Mouse (Mus musculus) hindbrain, embryonic 15.5 days (tissue): ENCODE measurements at regions not wholly inside any gene's neighbourhood (a gene's known extent, or its start where the extent isn't known, plus 50 kb on each side); places are given as distances from the start of the nearest gene placed in this dataset.

Source experiments
- ATAC-seq: fragments of 200-750 bp; cut with Nextera tagmentation; 2 replicates; pipeline ENCODE4 v1.8.0; 2017; ENCODE audit warnings: low read depth, moderate number of reproducible peaks, moderate TSS enrichment; ENCODE audit not compliant: low FRiP score
- H3K27ac ChIP-seq: fragments of 300-500 bp; sonication (generic); replicated peaks from 2 replicates; pipeline ENCODE4 v1.5.1; 2015; ENCODE audit warnings: mild to moderate bottlenecking, inconsistent platforms
- H3K27me3 ChIP-seq: fragments of 300-500 bp; sonication (generic); 2 replicates; pipeline ENCODE4 v1.6.1; 2015; ENCODE audit warnings: control low read depth, inconsistent platforms
- H3K36me3 ChIP-seq: fragments of 300-500 bp; sonication (generic); 2 replicates; pipeline ENCODE4 v1.6.1; 2015; ENCODE audit warnings: control low read depth, inconsistent platforms
- H3K4me1 ChIP-seq: fragments of 300-500 bp; sonication (generic); replicated peaks from 2 replicates; pipeline ENCODE4 v1.6.1; 2015; ENCODE audit warnings: control low read depth, inconsistent platforms
- H3K4me2 ChIP-seq: fragments of 300-500 bp; sonication (generic); 2 replicates; pipeline ENCODE4 v1.6.1; 2015; ENCODE audit warnings: moderate library complexity, mild to moderate bottlenecking, inconsistent platforms
- H3K4me3 ChIP-seq: fragments of 300-500 bp; sonication (generic); 2 replicates; pipeline ENCODE4 v1.5.1; 2015; ENCODE audit warnings: mild to moderate bottlenecking, inconsistent platforms
- H3K9ac ChIP-seq: fragments of 300-500 bp; sonication (generic); 2 replicates; pipeline ENCODE4 v1.6.1; 2015; ENCODE audit warnings: inconsistent platforms
- H3K9me3 ChIP-seq: fragments of 300-500 bp; sonication (generic); 2 replicates; pipeline ENCODE4 v1.6.1; 2016; ENCODE audit warnings: control low read depth, inconsistent platforms
- WGBS: fragments of 180-500 bp; shearing (Covaris S2); methylation state at CpG from one replicate; pipeline ENCODE4 v1.1.7; 2015; 5-methylcytosine and 5-hydroxymethylcytosine counted together

DNA sequence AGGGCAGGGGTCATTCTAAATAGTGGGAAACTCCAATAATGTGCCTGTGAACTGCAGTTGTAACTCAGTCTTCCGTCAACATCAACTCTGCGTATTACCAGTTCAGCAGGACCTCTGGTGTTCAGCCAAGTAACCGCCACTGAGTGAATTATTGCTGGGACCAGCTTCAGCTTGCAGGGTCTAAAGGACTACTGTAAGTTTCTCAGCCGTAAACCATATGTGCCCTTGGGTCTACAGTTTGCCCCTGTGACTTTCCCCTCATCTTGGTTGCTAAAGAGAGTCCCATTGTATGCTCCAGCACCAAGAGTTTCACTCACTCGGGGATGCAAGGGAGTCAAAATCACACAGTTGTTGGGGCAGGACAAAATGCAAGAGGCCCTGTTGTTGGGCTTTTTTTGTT lies 399.6 kb upstream of the Atp11b start:
- Histone ChIP-seq H3K36me3 (no peaks in the 10 kb centered on the region), H3K27ac (peak overlapping the region; percentile 38), H3K4me3 (no peak overlapping the region), H3K27me3 (no peaks in the 10 kb centered on the region), H3K9me3 (no peaks in the 10 kb centered on the region), H3K4me2 (no peak overlapping the region), H3K9ac (no peak overlapping the region), H3K4me1 (peaks cover 8% of the 10 kb centered on the region; the same call in 1 of the 2 replicates)
- peak; percentile 60; the same call in 1 of the 2 replicates for ATAC-seq
- WGBS = 33% methylated on average over 5 of the region's 5 CpGs

DNA sequence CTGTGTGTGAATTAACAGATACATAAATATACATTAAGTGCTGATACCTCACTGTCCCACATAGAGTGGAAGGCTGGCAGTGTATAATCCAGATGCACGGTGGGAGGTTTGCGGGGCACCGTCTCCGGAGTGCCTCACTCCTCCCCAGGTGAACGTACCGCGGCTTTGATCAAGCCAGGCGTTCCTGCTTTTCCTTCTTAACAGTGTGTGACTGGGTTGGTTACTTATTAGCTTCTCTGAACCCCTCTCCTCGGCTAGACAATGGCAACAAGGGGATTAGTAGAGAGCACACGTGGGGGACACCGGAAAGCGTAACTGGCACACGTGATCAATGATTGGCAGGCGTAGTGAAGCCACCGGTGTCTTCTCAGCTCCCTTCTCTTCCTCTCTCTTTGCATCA lies 396.8 kb upstream of the Atp11b start:
- Histone ChIP-seq H3K36me3 (no peaks in the 10 kb centered on the region), H3K27ac (no peak overlapping the region), H3K27me3 (no peaks in the 10 kb centered on the region), H3K4me1 (peaks cover 8% of the 10 kb centered on the region; the same call in 1 of the 2 replicates), H3K4me3 (no peak overlapping the region), H3K4me2 (no peak overlapping the region), H3K9me3 (no peaks in the 10 kb centered on the region), H3K9ac (no peak overlapping the region)
- ATAC-seq = no peak
- 65% methylated on average over 15 of the region's 15 CpGs for WGBS

DNA sequence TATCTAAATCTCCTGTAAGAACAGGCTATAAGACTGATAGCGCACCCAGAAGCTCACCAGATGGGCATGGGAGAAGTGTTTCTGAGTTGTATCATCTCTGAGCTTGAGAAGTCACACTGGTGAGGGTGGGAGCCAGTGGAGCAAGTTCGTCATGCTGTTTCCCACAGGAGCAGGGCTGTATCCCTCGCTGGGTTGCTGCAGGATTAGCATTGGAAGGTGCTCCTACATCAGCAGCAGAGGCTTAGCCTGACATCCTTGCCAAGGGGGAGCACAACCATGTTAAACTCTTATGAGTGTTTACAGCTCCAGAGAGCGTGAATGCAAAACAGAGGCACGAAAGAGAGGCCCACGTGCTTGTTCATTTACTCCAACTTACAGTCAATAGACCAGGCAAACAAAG lies 395.4 kb upstream of the Atp11b start:
- 65% methylated on average over 6 of the region's 6 CpGs for WGBS
- no peaks in the 10 kb centered on the region for H3K9me3 ChIP-seq
- no peak overlapping the region for H3K9ac ChIP-seq
- peaks cover 4% of the 10 kb centered on the region; the same call in 1 of the 2 replicates for H3K4me1 ChIP-seq
- no peaks in the 10 kb centered on the region for H3K27me3 ChIP-seq
- H3K36me3 ChIP-seq = no peaks in the 10 kb centered on the region
- H3K27ac ChIP-seq = no peak overlapping the region
- no peak overlapping the region for H3K4me3 ChIP-seq
- no peak overlapping the region for H3K4me2 ChIP-seq
- ATAC-seq = no peak

DNA sequence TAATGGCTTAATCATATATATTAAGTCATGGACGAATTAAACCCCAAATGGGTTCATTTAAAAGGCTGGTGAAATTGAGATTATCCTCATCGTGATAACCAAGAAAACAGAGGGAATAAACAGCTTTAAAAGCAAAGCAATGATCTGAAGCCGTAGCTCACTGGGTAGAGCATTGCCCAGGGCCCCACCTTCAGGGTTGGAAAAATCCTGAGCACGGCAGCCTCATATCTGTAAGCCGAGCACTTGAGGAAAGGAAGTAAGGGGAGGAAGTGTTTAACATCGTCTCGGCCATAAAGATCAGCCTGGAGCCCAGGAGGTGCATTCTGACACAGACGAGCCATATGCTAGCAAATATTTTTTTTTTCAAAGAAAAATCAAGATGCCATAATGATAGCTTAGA lies 394.6 kb upstream of the Atp11b start:
- H3K4me3 ChIP-seq = no peak overlapping the region
- no peak for ATAC-seq
- H3K9ac ChIP-seq = no peak overlapping the region
- 50% methylated on average over 8 of the region's 8 CpGs for WGBS
- no peaks in the 10 kb centered on the region for H3K4me1 ChIP-seq
- H3K27me3 ChIP-seq = no peaks in the 10 kb centered on the region
- no peaks in the 10 kb centered on the region for H3K9me3 ChIP-seq
- H3K36me3 ChIP-seq = no peaks in the 10 kb centered on the region
- H3K27ac ChIP-seq = no peak overlapping the region
- no peak overlapping the region for H3K4me2 ChIP-seq

DNA sequence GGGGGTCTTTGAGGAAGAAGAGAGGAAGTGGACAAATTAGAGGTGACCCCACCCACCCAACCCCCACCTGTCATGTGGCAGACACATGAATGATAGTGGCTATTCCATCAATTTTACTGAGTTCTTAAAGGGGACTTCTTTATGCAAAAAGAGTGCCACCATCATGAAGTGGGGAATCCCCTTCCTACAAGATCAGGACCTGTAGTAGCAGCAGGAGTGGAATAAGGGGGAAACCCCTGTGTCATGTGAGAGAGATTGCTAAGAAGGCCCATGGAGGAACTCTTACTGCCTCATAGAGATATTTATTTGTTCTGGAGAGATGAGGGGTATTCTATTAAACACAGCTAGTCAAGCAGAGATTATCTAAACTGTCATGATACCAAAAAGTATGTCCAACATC lies 393.4 kb upstream of the Atp11b start:
- Histone ChIP-seq H3K4me1 (no peaks in the 10 kb centered on the region), H3K36me3 (no peaks in the 10 kb centered on the region)

DNA sequence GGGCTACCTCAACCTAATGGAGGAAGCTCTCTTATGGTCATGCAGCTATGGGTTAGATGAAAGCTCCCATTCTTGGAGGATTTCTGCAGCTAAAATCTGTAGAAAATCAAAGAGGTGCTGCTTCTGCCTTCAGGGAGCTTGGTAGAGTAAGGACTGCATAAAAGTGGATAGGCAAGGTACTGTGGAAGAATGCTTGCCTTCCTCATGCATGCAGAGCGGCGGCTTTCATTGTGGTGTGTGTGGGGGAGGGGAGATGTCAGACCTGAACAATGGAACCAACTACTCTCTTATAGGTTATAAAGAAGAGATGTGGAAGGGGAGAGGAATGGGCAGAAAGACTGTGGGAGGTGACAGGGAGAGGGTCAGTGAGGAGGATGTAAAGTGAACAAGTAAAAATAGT lies 392.8 kb upstream of the Atp11b start:
- Histone ChIP-seq H3K9me3 (no peaks in the 10 kb centered on the region), H3K4me2 (no peak overlapping the region), H3K4me1 (no peaks in the 10 kb centered on the region), H3K36me3 (no peaks in the 10 kb centered on the region), H3K27me3 (no peaks in the 10 kb centered on the region), H3K4me3 (no peak overlapping the region), H3K9ac (no peak overlapping the region), H3K27ac (no peak overlapping the region)
- no peak for ATAC-seq
- WGBS = 53% methylated on average over 2 of the region's 2 CpGs

More for the DNA sequence above, 393.4 kb upstream of the Atp11b start:
- Histone ChIP-seq H3K4me2 (no peak overlapping the region), H3K27ac (no peak overlapping the region), H3K9ac (no peak overlapping the region), H3K4me3 (no peak overlapping the region), H3K27me3 (no peaks in the 10 kb centered on the region), H3K9me3 (no peaks in the 10 kb centered on the region)
- ATAC-seq = no peak

DNA sequence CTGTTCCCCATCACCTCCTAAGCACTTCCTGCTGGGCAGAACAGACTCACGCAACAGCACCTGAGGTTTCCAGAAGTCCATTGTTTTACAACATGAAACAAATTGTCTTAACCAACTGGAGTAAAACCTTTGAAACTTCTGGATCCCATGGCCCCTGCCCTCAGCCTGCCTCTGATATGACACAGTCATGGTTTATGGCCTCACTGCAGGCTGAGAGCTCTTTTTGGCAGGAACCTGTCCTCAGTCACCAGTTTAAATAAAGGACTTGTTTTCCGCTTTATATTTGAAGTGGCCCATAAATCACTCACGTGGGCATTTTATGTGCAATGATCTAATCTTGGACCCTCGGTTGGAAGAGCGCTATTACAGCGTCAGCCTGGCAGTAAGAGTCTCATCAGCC lies 388.5 kb upstream of the Atp11b start:
- no peak overlapping the region for H3K27ac ChIP-seq
- H3K4me3 ChIP-seq = no peak overlapping the region
- WGBS = 87% methylated on average over 6 of the region's 6 CpGs

DNA sequence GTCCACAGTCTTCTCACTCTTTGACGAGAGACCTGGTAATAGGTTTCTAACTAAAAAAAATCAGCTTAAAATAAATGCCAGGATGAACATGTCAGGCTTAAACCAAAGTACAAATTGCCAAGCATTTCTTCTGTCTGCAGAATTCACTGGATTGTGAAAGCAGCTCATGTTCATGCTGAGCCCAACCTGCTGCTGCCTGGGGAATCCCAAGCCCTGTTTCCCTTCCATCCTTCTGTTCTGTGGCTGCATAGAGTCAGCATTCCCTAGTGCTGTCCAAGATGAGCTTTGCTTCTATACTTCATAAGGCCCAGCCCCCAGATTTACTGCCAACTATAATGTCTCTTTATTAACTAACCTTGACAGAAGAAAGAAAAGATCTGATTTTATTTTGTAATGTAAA lies 381.6 kb upstream of the Atp11b start:
- WGBS = 82% methylated on average over 1 of the region's 1 CpGs

More for the DNA sequence above, 388.5 kb upstream of the Atp11b start:
- Histone ChIP-seq H3K36me3 (no peaks in the 10 kb centered on the region), H3K9ac (no peak overlapping the region), H3K4me2 (no peak overlapping the region), H3K27me3 (no peaks in the 10 kb centered on the region), H3K9me3 (no peaks in the 10 kb centered on the region), H3K4me1 (no peaks in the 10 kb centered on the region)
- ATAC-seq = no peak

DNA sequence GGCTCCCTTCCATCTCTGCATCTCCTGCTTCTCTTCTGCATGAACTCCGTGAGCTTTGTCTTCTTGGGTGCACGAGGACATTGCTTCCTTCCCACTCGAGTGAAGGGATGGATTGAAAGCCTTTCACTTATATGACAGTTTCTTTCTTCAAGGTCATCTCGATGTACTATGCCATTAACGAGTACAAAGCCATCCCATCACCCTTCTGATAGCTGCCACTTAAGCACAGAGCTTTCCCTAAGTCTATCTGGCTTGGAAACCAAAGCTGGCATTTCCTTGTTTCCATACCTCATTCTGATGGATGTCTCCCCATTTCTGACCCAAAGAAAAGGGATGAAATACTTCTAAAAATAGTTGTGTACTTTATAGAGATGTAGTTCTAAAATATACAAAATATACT lies 366.5 kb upstream of the Atp11b start:
- H3K4me3 ChIP-seq = no peak overlapping the region
- no peak overlapping the region for H3K9ac ChIP-seq
- no peaks in the 10 kb centered on the region for H3K27me3 ChIP-seq
- no peaks in the 10 kb centered on the region for H3K9me3 ChIP-seq
- ATAC-seq = no peak
- no peaks in the 10 kb centered on the region for H3K36me3 ChIP-seq
- H3K27ac ChIP-seq = no peak overlapping the region
- H3K4me2 ChIP-seq = no peak overlapping the region
- WGBS = 77% methylated on average over 5 of the region's 5 CpGs
- no peaks in the 10 kb centered on the region for H3K4me1 ChIP-seq

More for the DNA sequence above, 381.6 kb upstream of the Atp11b start:
- Histone ChIP-seq H3K4me3 (no peak overlapping the region), H3K36me3 (no peaks in the 10 kb centered on the region), H3K4me2 (no peak overlapping the region), H3K27ac (no peak overlapping the region), H3K9me3 (no peaks in the 10 kb centered on the region), H3K4me1 (no peaks in the 10 kb centered on the region), H3K9ac (no peak overlapping the region), H3K27me3 (no peaks in the 10 kb centered on the region)
- no peak for ATAC-seq

DNA sequence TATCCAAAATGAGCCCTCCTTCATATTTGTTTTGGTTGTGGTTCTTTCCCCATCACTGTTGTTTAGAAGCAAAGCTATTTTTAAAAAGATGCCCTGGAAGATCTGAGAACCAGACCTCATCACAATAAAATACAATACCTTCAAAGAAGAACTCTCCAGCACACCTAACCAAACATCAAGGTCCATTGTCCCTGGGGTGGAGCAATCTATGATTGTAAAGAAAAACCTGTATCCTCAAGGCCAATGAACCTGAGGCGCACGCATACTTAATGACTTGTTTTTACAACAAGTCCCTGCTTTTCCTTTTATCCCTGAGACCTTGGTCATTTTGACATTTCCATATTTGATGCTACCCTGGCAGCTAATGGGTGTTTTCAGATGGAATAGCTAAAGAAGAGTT lies 361.2 kb upstream of the Atp11b start:
- Histone ChIP-seq H3K4me3 (no peak overlapping the region), H3K36me3 (no peaks in the 10 kb centered on the region), H3K4me2 (no peak overlapping the region), H3K27me3 (no peaks in the 10 kb centered on the region), H3K9ac (no peak overlapping the region), H3K4me1 (no peaks in the 10 kb centered on the region), H3K27ac (no peak overlapping the region), H3K9me3 (no peaks in the 10 kb centered on the region)
- 99% methylated on average over 2 of the region's 2 CpGs for WGBS
- ATAC-seq = no peak

DNA sequence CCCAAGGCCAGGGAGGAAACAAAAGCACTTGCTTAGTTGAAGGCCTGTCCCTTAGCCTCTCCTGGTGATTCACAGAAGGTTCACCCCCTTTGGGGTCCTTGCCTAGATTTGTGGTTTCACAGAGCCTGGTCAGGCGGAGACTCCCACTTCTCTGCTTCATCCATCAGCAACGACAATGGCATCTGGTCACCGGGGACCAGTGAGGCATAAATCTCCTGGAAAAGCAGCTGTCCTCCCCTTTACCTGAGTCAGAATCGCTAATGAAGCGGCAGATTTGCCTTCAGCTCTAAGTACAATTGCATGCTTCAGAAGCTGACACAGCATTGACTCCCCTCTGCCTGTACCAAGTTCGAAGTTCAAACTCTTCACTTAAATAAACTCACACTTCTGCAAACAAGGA lies 353.7 kb upstream of the Atp11b start:
- 40% methylated on average over 6 of the region's 6 CpGs for WGBS
- Histone ChIP-seq H3K27me3 (no peaks in the 10 kb centered on the region), H3K27ac (no peak overlapping the region), H3K4me3 (no peak overlapping the region), H3K36me3 (no peaks in the 10 kb centered on the region), H3K4me1 (peaks cover 8% of the 10 kb centered on the region), H3K4me2 (no peak overlapping the region), H3K9me3 (no peaks in the 10 kb centered on the region), H3K9ac (no peak overlapping the region)
- ATAC-seq = no peak

DNA sequence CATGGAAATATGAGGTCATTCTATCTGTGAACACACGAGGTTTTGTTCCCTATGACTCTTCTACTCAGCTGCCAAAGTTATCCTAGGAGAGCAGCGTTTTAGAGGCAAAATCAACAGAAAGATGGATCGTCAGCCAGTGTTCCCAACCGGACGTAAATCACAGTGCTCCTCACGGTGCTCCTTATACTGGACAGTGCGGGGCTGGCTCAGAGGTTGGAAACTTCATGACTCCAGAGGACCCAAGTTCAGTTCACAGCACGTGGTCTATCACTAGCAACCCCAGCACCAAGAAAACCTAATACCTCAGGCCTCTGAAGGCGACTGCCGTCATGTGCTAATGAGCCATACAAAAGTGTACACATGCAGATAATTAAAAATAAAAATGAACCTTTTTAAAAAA lies 351.2 kb upstream of the Atp11b start:
- H3K9me3 ChIP-seq = no peaks in the 10 kb centered on the region
- no peak overlapping the region for H3K4me2 ChIP-seq
- H3K36me3 ChIP-seq = no peaks in the 10 kb centered on the region
- 68% methylated on average over 10 of the region's 10 CpGs for WGBS
- H3K4me3 ChIP-seq = no peak overlapping the region
- H3K9ac ChIP-seq = no peak overlapping the region
- ATAC-seq = no peak
- no peaks in the 10 kb centered on the region for H3K27me3 ChIP-seq
- peak overlapping the region; percentile 55; the same call in 1 of the 2 replicates for H3K27ac ChIP-seq
- peaks cover 17% of the 10 kb centered on the region for H3K4me1 ChIP-seq

DNA sequence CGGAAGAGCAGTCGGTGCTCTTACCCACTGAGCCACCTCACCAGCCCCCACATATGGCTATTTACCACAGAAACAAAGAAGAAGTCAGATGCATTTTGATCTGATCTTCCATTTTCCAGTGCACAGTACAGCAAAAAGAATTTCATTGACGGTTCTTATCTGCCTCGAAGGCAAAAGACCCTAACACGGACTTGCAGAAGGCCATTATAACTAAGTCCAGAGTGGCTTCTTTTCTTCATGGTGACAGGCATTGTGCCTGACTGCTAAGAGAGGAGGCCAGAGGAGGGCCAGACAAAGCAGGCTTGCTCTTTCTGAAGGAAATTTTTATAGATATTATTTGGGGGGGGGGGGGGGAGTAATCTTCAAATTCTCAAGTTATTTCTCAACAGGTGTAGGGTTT lies 350.0 kb upstream of the Atp11b start:
- Histone ChIP-seq H3K4me2 (no peak overlapping the region), H3K27me3 (no peaks in the 10 kb centered on the region), H3K4me3 (no peak overlapping the region), H3K36me3 (no peaks in the 10 kb centered on the region), H3K9me3 (no peaks in the 10 kb centered on the region), H3K9ac (no peak overlapping the region), H3K27ac (peak overlapping the region; percentile 55), H3K4me1 (peaks cover 17% of the 10 kb centered on the region)
- WGBS = 37% methylated on average over 5 of the region's 5 CpGs
- no peak for ATAC-seq
